Mouse (Mus musculus) hematopoietic stem cell, adult 5-6 weeks (primary cell): ENCODE measurements around the gene Arid2. TPM values are rescaled to one million over a fixed set of nuclear protein-coding genes. Genes with fewer than 3 reads are reported as not detected.

Experiments
- total RNA-seq: library from RNA; stranded (forward); fragments of 172-1452, 232-1000 nt; gene quantifications from 2 replicates; pipeline ENCODE4 v1.2.3, GENCODE M21; 2017

Gene Arid2
- total RNA-seq, 1 experiment from 2014 or later, result 51.4 TPM

Other genes starting within 250 kb of the Arid2 start
- 139 and 141 TPM in 2 replicates for gene Scaf11, start 173.3 kb downstream of the Arid2 start, total RNA-seq